Mouse (Mus musculus): Measurements from ENCODE around the gene Col4a6.

Col4a6 gene

GRCm38 (mm10) chrX:141473470-141474302 lies at the start of gene Col4a6:
Gene Col4a6, minus strand, starts transcription at chrX:141474076.
- DNase-seq: peak in 1 of 2 experiments; percentile 15

DNA sequence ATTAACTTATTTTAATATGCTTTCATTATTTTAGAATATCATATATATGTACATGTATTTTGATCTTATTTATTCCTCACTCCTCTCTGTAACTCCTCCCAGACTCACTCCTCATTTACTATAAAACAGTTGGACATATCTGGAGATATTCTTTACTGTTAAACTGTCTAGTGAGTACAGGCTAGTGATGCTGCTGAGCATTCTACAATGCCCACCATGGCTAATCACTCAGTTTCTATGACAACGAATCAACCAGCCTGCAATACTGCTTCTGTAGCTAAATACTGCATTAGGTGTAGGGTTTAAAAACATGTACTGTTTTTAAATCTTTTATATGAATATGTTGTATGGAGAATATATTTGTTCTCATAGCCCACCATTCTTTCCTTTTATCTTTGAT lies 29.2 kb upstream of the Col4a6 start:
- no peak for DNase-seq

DNA sequence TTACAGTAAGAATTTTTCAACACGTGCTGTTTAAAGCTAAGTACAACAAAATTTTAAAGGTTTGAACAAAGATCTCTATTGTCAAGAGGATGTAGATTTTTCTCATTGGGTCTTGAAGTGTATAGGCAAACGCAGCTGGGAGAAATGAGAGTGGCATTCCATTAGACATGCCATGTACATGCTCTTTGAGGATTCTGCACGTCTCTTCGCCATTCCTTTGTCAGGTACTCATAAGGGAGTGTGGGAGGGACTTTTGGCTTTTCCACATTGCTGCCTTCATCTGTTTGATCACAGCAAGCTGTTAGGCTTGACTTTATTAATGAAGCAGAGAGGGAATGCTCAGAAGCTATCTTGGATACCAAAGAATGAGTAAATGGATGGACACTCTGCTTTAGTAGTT lies 20.7 kb upstream of the Col4a6 start:
- no peak for DNase-seq

DNA sequence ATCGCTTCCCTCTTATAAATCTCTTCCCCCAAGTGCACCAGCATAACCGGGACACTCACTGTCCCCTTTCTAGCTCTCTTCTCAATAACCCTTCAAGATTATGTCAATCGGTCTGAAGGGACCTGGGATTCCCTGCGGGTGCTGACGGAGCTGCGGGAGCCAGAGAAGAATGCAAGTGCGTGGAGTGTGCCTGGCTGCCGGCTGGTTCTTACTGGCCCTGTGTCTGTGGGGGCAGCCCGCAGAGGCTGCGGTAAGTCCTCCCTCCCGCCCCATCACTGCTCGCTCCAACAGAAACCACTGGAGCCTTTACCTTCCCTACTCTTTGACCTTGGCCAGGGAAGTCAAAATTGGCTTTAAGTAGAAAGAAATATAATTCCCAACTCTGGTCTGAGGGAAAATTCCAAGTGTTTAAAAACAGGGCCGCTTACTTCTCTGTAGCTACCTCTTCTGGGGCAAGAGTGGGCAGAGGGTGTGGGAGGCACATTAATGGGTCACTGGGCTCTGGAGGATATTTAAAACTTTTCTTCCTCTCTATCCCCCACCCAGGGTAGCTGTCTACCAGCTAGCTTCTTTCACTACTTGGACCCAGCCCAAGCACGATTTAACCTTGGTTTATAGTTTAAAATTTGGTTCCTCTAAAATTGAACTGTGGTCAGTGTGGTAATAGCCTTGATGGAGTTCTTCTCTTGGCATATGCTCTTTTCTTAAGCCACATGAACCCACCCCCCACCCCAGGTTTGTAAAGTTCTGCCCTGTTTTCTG lies 1.9 kb upstream of the Col4a6 start:
- DNase-seq: peak; percentile 9 to 39

DNA sequence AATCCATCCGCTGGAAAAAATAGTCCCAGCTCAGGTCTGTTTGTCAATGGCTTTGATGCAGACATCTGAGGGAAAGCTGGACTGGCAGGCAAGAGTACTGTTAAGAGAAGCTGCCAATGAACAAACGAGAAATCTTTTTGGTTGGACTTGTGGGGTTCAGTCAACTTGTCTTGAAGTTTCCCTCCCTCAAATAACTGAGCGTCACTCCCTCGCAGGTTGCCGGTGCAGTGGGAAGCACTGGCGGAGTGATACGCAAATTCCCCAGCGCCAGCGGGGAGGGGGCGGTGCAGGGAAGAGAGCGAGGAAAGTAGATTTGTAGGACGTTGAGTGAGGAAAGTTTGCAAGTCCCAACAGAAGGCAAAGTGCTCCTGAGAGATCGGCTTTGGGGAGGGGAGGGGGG lies 1.2 kb upstream of the Col4a6 start, which contains the start of gene Col4a5:
Gene Col4a5 (plus strand): TSS at position 276 of the 400 bp plus-strand sequence.
- DNase-seq: peak; percentile 80 to 84

- DNase-seq: no peak
These were observed 25.9 kb downstream of the Col4a6 start for GRCm38 (mm10) chrX:141447936-141448335.

GRCm38 (mm10) chrX:141439423-141439822 lies 34.5 kb downstream of the Col4a6 start:
- DNase-seq: no peak

DNA sequence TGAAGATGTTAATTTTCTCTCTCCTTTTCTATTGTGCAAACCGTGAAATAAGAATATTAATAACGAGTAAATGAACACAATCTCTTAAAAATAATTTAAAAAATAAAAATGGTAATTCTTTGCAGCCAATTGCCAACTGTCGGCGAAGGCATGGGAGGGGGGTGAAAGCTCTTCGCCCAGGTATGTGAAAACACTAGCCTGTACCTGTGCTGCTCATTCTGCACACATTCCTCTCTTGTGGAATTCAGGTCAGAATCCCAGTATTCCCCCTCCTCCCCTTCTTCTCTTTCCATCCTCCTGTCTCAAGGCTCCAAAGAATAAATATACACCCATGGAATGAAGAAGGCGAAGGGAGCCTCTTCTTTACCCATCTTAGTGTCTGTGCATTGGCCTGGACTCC lies 37.1 kb downstream of the Col4a6 start:
- no peak for DNase-seq

DNA sequence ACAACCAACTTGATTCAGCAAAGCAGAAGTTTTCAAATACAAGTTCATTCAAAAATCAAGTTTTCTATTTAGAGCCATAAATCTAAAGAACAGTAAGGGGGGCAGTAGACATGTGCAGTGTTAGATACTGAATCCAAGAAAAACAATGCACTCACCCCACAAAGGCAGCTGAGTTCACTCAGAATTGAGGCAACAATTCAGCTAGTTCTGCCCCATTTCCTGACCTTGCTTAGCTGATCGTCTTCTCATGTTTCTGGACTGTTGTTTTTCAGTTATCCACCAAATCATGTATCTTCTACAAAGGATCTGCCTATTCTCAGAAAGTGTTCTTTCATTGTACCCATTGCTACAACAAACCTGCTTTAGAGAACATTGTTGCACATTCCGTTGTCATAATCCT lies 58.6 kb downstream of the Col4a6 start:
- DNase-seq: no peak

DNA sequence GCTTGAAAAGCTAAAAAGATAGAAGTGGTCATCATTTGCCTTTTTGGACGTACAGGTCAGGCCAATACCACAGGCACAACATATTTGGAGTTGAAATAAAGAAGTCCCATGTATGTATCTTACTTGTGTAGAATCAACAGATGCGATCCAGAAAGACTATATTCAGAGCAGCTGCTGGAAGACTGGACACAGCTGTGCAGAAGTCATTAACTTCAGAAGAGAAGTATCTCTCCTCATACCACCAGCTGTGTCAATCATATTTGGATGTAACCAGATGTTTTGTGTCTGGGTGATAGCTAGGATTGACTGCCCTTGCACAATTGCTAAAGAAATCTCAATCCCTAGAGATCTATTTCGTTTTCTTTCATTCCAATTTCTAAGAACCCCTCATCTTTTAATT lies 77.6 kb downstream of the Col4a6 start:
- DNase-seq: no peak

GRCm38 (mm10) chrX:141385399-141386105 lies 88.3 kb downstream of the Col4a6 start:
- no peak for DNase-seq

DNA sequence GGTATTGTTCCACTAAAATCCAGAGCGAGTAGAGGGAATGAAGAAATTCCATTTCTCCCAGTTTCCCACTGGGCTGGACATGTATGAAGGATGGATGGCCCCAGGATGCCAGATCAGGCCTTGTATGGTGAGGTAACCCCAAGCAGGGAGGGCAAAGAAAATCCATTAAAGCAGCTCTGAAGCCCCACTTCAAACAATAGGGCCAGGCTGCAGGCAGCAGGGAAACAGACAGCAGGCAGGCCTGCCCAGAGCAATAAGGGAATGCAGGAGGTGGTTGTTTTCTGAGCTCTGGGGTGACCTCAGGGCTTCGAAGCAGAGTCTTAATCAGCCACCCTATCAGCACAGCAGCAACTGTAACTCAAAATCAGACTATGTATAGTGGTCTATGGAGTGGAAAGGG lies 89.2 kb downstream of the Col4a6 start:
- no peak for DNase-seq

DNA sequence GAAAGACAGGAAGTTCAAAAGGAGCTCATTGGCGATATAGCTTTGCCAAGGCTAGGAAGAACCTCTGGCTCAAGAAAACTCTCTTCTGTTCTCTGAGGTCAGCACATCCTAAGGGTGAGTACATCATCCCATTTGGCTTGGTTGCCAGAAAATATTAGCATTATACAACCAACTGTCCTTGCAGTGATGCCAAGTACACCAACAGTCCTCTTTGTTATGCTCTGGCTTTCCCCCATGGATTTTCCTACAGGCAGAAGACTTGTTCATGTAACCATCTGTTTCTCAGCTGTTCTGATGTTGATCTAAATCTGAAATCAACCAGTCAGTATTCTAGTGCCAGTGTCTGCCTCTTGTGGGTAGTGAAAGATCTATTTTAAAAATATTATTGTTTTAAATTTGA lies 103.6 kb downstream of the Col4a6 start:
- DNase-seq: no peak

DNA sequence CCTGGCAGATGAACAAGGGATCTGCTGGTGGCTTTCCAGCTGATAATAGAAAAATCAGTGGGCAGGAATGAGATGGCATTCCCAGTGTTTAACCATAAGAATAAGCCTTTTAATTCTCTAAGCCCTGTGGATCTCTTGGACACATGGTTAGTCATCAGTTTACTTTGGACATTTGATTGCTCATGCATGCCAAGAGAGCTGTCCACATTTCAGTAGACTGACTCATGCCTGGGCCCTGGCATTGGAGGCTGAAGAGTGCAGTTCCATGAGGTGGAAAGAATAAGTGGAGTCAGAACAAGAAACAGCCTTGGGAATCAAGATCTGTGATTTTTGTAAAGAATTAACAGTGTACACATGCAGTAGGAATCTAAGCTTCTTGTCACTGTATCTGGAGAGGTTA lies 110.5 kb downstream of the Col4a6 start:
- peak; percentile 2 to 3 for DNase-seq

DNA sequence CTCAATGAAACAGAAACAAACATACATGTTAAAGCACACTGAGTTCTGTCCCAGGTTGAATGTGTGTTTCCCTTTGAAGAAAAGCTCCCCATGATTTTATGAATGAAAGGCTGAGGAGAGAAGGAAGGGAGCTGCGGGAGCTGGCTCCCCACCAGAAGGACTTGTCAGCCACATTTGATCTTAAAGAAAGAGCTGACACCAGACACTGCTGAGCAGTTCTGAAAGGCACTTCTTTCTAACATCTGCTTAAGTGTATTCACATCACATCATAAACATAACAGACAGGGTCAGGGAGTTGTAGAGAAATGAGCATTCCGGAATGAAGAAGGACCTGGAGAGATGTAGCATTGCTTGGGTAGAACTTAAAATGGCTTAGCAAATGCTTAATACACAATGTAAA lies 132.5 kb downstream of the Col4a6 start:
- DNase-seq: no peak

DNA sequence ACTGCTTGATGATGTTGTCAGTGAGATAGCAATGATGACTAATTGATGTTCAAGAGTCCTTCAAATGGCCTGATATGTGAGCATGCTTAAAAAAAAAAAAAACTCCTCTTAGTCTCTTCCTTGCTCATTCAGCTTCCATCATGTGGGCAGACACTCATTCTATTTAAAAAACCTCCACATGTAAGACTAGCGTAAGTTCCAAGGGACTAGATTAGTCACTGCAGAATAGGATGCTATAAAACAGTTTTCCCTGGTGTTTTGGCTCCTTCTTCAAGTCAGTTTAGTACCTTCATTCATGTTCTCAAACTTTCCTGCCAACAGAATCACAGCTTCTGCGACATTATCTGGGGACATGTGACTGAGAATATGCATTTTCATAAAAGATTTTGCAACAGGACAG lies 145.8 kb downstream of the Col4a6 start:
- DNase-seq: no peak

GRCm38 (mm10) chrX:141324201-141324600 lies 149.7 kb downstream of the Col4a6 start:
- no peak for DNase-seq

DNA sequence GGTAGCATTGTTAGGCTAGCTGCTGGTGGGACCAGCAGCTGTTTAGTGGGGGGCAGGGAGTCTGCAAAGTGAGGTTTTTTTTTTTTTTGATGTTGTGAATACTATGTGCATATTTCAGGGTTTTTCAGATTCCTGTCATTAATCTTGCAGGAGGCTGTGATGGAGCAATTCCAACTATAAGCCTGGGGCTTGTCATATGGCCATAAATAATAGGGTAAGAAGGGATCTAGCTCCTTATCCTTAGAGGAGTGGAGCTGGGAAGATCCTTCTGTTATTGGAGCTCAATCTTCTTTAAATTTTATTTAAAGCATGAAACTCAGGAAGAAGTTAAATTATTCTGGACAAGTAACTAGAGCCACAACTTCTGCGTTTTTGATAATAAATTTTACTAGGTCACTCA lies 157.7 kb downstream of the Col4a6 start:
- no peak for DNase-seq

DNA sequence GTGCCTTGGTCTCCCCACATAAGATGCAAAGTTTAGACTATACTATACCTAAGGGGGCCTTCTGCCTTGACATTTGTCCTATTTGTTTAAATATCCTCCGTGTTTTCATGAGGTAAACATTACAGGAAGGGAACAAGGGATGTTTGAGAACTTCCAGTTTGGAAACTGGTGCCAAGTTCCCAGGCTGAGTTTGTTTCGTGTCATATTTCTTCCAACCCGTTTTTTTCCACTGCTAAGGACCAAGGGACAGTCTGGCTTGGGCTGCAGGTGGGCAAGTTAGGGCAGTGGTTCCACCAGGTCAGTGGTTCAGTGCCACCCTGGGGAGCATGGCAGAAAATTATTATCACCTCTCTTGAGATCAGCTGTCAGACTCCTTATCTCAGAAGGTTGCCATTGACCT lies 158.1 kb downstream of the Col4a6 start:
- DNase-seq: peak in 1 of 2 experiments; percentile 1

GRCm38 (mm10) chrX:141292702-141293462 lies 181.0 kb downstream of the Col4a6 start:
- no peak for DNase-seq

DNA sequence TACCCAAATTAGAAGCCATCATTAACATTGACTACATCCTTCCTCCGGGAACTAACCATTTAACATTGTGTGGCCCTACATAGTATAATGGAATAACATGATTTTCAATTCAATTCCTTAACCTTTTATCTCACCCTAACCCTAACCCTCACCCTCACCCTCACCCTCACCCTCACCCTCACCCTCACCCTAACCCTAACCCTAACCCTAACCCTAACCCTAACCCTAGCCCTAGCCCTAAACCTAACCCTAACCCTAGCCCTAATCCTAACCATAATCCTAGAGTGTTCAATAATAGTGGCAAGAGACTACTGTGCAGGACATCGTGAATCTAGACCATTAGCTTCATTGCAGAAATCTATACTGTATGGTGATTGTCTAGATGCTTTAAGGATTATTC lies 197.5 kb downstream of the Col4a6 start:
- no peak for DNase-seq

GRCm38 (mm10) chrX:141265986-141266385 lies 207.9 kb downstream of the Col4a6 start:
- DNase-seq: no peak

- DNase-seq: no peak
These were observed 224.2 kb downstream of the Col4a6 start for GRCm38 (mm10) chrX:141249636-141250035.
